Mouse (Mus musculus): ENCODE results near the gene Tsnaxip1.
A peak's percentile ranks its signal among the peaks of the same experiment; 100 is the strongest.

The Tsnaxip1 gene

DNA sequence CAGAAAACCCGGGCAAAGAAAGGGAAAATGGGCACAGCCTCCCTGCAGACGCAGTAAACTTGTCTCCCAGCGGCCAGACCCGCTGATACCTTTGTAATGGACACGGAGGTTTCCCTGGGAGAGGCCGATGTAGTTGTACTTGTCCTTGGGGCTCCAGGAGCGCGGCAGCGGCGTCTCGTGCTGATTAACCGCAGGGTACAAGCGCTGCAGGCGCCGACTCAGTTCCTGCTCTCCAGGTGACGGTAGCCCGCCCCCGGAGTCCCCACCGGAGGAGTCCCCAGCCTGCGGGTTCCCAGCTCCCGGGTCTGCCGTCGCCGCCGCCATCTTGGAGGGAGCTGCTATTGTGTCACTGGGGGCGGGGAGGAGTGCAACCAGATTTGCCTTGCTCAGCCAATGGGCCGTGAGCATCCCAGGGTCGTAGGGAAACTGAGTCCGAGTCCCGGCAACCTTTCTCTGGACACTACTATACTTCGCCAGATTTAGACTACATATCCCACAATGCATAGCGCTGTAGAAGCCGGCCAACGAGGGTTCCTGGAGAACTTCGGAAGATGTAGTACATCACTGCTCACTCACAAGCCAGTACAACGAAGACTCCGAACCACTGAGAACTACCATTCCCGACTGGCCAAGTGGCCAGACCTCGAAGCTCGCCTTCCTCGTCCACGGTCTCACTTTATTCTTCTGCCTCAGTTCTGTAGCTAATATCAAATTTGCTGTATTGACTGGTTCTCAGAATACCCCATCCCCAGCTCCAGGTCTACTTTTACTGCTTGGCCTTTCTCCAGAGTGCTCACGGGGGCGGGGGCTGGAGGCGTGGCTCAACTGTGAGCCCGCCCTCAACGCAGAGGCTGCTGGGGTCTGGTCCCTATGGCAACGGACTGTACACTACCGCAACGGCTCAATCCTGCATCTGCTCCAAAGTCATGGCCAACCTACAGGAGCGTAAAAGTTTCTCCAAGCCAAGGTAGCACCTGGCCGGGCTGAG, at the start of gene Tsnaxip1, which contains the start of gene Ranbp10:
Gene Tsnaxip1 (plus strand): TSS at position 871 of the 988 bp plus-strand sequence.
Gene Ranbp10 (minus strand): TSS at position 490 of the 988 bp plus-strand sequence.
- peak; percentile 99 for DNase-seq (ENCODE audit: low read depth, low spot score)

DNA sequence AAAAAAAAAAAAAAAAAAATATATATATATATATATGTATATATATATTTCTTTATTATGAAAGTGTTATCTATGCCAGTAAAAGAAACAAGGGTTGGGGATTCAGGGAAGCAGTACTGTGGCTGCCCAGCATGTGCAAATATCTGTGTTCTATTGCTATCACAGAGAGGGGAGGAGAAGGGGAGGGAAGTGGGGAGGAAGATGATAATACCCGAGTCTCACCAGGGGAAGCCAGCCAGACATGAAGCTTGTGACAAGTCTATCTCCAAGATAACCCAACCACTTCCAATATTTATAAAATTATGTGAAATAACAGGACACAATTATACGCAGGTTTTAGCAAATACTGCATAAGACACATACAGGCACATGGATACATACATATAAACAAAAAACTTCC, 49.7 kb upstream of the Tsnaxip1 start:
- no peak for DNase-seq (ENCODE audit: low read depth, low spot score)

DNA sequence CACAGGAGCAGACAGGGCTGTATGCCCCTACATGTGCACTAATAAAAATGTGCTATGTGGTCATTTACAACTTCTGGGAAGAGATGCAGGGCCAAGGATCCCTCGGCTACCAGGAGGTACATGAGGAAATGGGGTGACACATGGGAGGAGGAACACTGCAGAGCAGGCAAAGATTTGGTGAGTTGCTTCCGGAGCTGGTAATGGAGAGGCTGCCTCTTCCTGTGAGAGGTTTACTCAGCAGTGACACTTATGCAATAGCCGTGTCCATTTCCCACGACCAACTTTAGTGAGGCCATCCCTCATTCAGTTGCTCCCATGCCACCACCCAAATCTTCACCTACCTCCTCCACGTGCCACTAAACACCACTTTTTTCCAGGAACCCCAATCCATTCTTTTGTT, 47.2 kb upstream of the Tsnaxip1 start:
- DNase-seq (ENCODE audit: low read depth, low spot score): no peak

DNA sequence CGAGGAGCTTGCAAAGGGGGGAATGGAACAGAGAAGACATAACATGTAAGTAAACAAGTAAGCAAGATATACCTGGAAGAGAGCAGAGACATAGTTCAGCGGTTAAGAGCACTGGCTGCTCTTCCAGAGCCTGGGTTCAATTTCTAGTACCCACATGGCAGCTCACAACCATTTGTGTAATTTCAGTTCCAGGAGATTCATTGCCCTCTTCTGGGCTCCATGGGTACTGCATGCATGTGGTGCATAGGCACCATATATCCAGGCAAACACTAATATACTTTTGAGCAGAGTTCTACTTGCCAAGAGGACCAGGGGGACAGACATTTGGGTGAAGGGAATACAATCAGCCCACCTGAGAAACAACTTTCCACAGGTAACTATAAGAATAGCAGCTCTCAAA, 39.3 kb upstream of the Tsnaxip1 start:
- DNase-seq (ENCODE audit: low read depth, low spot score): no peak

DNA sequence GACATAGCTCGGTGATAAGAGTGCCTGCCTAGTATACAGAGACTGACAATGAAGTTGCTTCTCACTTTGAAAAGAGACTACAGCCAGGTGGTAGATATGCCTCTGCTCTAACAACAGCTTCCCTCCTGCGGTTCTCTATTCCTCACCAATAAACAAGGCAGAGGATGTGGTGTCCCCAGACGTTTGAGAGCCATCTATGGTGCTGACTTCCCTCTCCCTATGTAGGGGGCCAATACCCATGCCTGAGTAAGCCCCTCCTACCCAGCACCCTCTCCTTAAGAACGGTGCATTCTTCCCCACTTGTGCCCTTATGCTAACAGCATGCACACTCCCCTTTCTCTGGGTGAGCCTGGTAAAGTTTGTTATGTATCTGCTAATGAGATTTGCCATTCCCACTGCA, 38.6 kb upstream of the Tsnaxip1 start:
- DNase-seq (ENCODE audit: low read depth, low spot score): no peak

DNA sequence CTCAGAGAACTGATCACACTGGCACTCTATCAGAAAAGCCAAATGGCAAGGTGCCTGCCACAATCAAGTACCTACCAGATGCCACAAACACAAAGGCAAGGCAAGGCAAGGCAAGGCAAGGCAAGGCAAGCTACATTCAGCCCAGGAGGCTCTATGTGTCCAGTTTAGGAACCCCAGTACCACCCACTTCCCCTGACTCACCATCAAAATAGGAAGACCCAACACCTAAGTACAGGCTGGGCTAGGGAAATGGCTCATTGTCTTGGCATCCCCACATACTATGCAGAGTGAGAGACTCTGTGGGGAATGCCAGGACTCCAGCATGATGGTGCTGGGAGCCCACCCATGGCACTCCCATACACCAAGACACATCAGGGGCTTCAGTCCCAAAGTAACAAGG, 37.9 kb upstream of the Tsnaxip1 start:
- DNase-seq (ENCODE audit: low read depth, low spot score): no peak

DNA sequence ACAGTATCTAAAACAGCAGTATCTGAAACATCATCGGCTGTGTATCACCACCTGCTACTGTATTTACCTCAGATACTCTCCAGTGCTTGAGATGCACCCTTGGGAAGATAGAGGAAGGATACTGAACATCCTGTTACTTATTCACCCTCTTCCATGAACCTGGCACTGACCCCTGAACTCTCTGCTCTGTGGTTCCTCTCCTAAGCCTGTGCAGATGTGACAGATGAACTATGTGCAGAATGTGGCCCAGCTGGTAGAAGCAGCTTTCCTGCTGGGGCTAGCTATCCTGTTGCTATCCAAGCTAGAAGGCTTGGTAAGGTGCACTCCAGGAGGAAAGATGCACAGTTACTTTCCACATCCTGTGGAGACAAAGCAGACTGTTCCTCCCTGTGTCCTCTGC, 34.2 kb upstream of the Tsnaxip1 start:
- DNase-seq (ENCODE audit: low read depth, low spot score): no peak

DNA sequence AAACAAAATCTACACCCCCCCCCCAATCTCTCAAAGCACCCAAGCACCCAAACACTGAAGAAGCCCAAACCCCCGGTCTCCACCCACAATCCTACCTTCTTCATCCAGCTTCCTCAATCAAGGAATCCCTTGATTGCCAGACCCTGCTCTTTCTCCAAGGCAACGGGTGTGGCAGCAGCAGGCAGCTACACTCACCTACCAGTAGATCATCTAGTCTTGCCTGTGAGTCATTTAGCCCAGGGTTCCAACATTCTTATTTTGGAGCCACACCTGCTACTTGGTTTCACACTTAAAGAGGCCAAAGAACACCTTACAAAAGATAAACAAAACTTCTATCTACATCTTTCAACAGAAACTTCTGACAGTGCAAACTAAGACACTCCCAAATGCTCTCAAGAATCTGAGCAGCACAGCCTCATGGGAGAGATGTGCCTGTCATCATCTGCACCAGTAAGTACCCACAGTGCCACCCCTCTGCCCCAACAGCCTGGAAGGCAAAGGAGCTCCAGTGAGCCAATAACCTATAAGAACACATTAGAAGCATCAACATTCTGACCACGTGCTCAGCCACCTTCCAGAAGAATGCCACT, 33.4 kb upstream of the Tsnaxip1 start:
- DNase-seq (ENCODE audit: low read depth, low spot score): no peak

DNA sequence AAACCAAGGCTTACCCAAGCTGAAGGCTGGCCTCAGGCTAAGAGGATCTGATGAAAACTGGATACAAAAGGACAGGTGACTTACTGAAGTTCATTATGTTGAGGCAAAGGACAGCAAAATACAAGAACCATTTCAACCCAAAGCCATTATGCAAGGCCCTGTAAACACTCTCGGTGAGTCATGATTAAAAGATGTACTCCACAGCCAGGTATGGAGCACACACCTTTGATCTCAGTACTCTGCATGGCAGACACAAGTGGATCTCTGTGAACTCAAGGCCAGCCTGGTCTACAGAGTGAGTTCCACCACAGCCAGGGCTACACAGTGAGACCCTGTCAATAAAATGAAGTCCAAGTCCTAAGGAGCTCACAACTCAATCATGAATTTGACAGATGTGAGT, 31.7 kb upstream of the Tsnaxip1 start:
- no peak for DNase-seq (ENCODE audit: low read depth, low spot score)

DNA sequence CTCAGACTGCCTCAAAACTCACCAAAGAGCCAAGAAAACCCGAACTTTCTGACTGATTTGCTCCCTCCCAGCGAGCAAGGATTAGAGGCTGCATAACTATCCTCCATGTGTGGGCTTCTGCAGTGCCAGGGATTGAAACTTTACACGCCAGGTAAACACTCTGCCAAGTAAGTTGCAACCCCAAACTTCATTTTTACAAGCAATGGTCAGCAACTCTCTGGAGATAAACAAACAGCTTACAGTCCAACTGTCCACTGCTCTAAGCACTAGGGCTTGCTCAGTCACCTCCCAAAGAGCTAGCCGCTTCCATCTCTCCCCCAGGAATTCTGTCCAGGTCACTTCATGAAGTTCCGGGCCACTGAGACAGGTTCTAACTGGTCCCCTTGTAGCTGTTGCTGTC, 29.1 kb upstream of the Tsnaxip1 start:
- peak; percentile 51 for DNase-seq (ENCODE audit: low read depth, low spot score)

DNA sequence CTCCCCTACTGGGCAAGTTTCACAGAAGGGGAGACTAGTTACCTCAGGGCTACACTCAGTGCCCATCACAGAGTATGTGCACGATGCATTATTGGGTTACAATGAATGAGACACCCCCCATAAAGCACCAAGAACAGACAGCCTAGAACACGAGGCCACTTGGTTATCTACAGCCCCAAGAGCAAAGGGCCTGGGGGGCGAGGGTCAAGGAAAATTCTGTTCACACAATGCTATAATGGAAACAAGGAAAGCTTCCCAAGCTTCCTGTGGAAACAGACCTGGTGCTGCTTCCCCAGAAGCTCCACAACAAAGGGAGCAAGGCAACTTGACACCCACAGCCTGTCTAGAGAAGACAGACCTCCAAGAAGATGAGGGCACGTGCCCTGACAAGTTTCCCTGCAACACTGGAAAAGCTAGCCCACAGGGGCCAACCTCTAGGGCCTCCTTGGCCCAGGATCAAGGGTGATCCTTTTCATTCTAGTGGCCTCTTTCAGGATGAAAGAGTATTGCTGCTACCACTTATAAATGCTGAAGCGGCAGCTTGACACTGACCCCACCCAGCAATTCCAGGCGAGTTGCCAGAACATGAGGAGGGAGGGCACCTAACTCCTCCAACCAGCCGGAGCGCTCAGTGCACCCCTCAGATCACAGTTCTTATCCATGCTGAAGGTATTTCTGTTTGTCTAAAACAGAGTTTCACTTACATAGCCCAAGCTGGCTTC, 28.3 kb upstream of the Tsnaxip1 start:
- DNase-seq (ENCODE audit: low read depth, low spot score): peak; percentile 81

DNA sequence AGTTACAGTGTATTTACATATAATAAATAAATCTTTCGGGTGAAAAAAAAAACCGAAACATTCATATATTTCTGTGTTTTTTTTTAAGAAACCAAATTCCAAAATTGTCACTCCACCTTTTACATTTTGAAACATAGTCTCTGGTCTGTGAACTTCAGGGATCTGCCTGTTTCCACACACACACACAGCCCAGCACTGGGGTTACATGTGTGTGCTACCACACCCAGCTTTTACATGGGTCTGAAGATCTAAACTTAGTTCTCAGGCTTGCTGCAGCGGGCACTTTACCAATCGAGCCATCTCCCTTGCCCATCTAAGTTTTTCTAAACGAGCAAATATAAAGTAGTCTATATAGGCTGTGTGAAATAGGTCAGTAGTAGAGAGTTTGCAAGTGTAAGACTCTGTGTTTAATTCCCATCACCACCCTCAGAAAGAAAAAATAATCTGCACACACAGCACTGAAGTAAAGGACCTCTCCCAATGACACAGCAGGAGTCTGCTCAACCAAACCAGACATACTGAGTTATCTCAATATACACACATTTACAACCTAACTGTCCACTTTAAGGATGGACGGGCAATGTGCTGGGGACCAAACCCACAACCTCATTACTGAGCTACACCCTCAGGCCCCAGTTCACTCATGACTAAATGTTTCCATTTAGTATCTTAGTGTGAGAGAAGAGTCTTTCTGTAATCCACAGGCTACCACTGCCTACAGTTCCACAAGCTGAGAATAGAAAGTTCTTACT, 26.2 kb upstream of the Tsnaxip1 start:
- no peak for DNase-seq (ENCODE audit: low read depth, low spot score)

DNA sequence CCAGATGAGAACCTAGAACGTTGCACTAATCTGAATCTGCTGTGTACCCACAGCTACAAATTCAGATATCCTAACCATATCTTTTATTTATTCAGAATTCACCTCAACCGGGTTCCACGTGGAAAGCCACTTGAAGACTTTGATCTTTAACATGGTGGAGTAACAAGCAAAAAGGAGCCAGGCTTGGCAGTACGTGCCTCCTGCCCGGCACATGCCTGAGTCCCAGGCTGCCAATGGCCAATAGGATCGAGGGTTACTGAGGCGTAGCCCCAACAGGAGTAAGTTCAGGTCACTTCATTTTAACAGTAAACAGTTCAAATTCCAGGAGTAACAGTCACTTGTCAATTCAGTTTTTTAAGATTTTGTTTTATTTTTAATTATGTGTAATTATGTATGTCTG, 22.7 kb upstream of the Tsnaxip1 start:
- no peak for DNase-seq (ENCODE audit: low read depth, low spot score)

DNA sequence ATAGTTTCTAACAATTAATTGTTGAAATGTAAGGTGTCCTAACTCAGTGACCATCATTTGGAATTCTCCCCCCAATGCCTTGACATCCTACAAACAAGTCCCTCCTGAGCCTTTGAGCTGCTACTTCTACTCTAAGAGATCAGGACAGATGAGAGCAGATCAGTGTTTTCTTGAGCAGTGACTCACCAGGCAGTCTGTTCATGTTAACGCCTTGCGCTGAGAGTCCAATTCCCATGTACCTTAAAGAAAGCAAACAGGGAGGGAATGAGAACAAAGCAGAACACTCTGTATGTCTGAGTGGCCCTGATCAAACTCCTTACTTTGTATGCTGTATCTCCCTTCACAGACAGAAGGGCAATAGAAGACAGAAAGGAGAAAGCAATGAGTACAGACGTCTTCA, 22.2 kb upstream of the Tsnaxip1 start:
- no peak for DNase-seq (ENCODE audit: low read depth, low spot score)

DNA sequence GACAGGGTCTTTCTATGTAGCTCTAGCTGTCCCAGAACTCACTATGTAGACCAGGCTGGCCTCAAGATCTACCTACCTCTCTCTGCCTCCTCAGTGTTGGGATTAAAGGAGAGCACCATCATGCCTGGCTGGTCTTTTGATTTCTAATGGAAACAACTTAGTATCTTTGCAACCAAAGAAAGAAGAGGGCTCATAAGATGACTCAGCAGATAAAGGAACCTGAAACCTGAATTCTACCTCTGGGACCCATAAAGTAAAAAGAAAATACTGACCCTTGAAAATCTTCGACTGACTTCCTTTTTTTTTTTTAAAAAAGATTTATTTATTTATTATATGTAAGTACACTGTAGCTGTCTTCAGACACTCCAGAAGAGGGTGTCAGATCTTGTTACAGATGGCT, 21.6 kb upstream of the Tsnaxip1 start:
- DNase-seq (ENCODE audit: low read depth, low spot score): no peak

DNA sequence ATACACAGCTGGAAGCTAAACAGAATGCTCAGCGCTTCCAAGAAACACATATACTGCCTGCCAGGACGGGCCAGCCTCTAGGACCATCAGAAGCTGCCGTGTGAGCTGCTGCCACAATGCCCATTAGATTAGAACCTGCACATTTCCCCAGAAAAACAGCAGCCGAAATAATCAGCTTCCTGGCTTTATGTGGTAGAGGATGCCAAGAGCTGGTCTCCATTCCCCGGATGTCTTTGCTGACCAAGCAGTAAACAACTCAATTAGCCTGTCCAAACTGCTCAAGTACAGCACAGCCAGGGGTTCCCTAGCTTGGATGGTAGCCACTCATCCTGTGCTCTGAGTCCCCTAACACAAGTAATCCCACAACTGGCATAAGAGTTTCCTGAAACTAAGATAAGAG, 19.8 kb upstream of the Tsnaxip1 start:
- no peak for DNase-seq (ENCODE audit: low read depth, low spot score)

DNA sequence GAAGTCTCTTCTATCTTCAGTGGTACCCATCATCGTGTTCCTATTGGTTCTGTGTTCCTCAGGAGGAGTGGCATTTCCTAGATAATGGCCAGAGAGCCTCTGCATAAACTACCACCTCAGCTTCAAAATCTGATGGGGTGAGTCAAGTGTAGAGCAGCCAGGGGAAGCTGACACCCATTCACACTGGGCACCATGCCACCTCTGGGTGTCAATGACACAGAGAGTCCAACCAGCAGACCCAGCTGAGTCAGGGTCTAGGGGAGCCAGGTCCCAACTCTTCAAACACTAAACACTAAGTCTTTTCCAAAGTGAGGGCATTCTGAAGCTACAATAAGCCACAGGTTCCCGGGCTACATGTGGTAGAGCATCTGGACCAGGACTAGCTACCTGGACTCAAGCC, 19.1 kb upstream of the Tsnaxip1 start:
- DNase-seq (ENCODE audit: low read depth, low spot score): peak; percentile 73

DNA sequence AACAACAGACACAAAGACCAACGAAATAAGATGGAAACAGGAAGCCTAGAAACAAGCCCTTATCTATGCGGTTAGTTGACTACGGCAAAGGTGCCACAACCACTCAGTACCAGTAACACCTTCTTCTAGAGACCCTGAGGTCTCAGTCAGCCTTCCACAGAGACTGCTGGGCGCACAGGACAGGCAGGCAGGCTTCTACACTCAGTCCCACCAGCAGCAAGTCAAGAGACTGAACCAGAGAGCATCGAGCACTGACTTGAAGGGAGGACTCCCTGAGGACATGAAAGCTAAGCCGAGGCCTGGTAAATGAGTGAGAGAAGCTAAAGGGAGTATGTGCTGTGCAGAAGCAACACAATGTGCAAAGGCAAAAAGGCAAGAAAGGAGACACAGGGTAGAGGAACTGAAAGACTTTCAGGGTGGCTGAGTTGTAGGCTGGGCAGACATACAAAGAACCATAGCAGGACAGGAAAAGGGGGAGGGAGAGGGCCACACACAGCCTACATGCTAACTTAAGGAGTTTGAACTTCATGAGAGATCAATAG, 17.2 kb upstream of the Tsnaxip1 start:
- no peak for DNase-seq (ENCODE audit: low read depth, low spot score)

DNA sequence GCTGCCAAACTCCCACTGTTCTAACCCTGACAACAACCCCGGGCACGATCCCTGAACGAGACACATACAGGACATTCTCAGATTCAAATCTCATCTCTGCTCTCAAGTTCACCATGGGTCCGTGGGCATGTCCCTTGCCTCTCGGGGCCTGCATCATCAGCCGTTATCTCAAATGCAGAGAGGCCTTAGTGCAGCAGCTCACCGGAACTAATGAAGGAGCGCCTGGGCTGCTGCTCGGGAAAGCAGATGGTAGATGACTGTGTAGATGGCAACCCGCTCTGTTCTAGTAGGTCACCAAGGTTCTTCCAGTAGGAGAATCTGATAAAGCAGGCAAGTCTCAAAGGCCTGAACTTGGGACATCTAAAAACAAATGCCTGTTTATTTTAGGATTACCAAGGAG, 16.5 kb upstream of the Tsnaxip1 start:
- no peak for DNase-seq (ENCODE audit: low read depth, low spot score)

DNA sequence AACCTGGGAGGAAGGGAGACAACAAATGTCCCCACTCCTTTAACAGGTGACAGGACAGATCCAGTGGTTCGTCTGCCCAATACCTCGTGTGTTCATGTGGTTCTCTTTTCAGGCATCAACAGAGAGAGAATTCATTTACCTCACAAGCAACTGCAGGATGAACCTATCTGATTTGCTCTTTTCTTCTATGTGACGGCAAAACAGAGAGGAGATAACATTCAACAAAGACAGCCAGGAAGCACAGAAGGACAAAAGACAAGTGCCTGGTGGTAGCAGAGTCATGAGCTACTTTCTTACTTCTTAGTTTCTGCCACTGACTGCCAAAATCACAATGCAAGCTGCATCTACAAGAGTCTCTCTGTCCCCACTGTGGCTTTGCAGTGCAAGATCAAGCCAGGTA, 16.0 kb upstream of the Tsnaxip1 start:
- no peak for DNase-seq (ENCODE audit: low read depth, low spot score)

DNA sequence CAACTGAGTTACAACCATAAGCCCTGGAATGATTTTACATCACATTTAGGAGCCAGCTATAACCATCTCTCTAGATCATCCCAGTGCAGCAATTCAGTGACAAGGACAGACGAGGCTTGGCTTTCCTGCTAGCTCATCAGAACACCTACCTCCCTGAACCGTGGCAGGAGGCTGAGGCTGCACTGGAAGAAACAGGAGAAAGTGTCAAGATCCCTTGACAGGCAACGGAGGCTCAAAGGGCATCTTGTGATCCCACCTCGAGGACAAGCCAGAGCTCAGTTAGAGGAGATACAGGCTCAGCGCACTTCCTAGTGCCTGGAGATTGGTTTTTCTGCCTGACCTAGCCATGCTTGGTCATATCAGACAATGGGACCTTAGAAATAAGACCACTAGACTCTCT, 15.0 kb upstream of the Tsnaxip1 start:
- DNase-seq (ENCODE audit: low read depth, low spot score): peak; percentile 70
